Mouse (Mus musculus): ENCODE data around the gene Ssh2.

DNA sequence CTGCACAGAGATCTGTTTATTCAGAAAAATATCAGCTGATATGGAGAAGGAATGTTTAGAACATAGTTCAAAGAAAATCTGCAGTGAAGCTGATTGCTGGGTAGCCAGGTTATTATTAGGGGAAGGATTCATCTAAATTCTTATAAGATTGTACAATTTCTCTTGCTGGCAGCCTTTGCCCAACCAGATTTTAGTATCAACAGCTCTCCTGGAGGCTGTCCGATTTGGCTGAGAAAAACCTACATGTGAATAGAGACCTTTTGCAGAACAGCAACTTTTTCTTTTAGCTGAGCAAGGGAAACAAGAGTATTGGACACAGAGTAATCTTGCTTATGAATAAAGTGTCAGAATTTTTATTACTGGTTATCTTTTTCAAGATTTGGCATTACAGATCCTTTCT, 212.4 kb downstream of the Ssh2 start:
- TF ChIP-seq CTCF (IDR thresholded peaks at IDR 0.05; ENCODE audit: borderline replicate concordance, extremely low read depth, insufficient read depth, insufficient read length) (no peak), POLR2A (IDR thresholded peaks at IDR 0.05; ENCODE audit: borderline replicate concordance, extremely low read depth, insufficient read depth, insufficient read length, poor library complexity, severe bottlenecking) (no peak)

All from brain, embryonic 14.5 days (tissue).